Mouse (Mus musculus) forebrain, embryonic 12.5 days (tissue): ENCODE results near the gene Sox6. TPM values are rescaled to one million over a fixed set of nuclear protein-coding genes. Genes with fewer than 3 reads are reported as not detected.
A peak's percentile ranks its signal among the peaks of the same experiment; 100 is the strongest.

Experiments
- ATAC-seq: fragments of 200-750 bp; cut with Nextera tagmentation; 2 replicates; pipeline ENCODE4 v1.8.0; 2017; ENCODE audit warnings: moderate TSS enrichment; ENCODE audit not compliant: low FRiP score
- H3K27ac ChIP-seq: fragments of 300-500 bp; sonication (generic); 2 replicates; pipeline ENCODE4 v1.5.1; 2016; ENCODE audit warnings: mild to moderate bottlenecking
- H3K27me3 ChIP-seq: fragments of 300-500 bp; sonication (generic); 2 replicates; pipeline ENCODE4 v1.6.1; 2016; ENCODE audit warnings: mild to moderate bottlenecking
- H3K36me3 ChIP-seq: fragments of 300-500 bp; sonication (generic); replicated peaks from 2 replicates; pipeline ENCODE4 v1.6.1; 2016; ENCODE audit warnings: mild to moderate bottlenecking
- H3K4me1 ChIP-seq: fragments of 300-500 bp; sonication (generic); 2 replicates; pipeline ENCODE4 v1.6.1; 2016
- H3K4me2 ChIP-seq: fragments of 300-500 bp; sonication (generic); 2 replicates; pipeline ENCODE4 v1.6.1; 2016; ENCODE audit warnings: mild to moderate bottlenecking, moderate library complexity
- H3K4me3 ChIP-seq: fragments of 300-500 bp; sonication (generic); replicated peaks from 2 replicates; pipeline ENCODE4 v1.5.1; 2016; ENCODE audit warnings: mild to moderate bottlenecking
- H3K9ac ChIP-seq: fragments of 300-500 bp; sonication (generic); 2 replicates; pipeline ENCODE4 v1.6.1; 2016; ENCODE audit warnings: mild to moderate bottlenecking
- H3K9me3 ChIP-seq: fragments of 300-500 bp; sonication (generic); 2 replicates; pipeline ENCODE4 v1.6.1; 2016
- WGBS: fragments of 180-500 bp; shearing (Covaris S2); methylation state at CpG from one replicate; pipeline ENCODE4 v1.1.7; 2016; 5-methylcytosine and 5-hydroxymethylcytosine counted together
- polyA plus RNA-seq: library from polyadenylated mRNA; unstranded; fragments of >200 nt; fragmentation: Nextera tagmentation; extraction: Ambion mirVana; gene quantifications from 2 replicates; pipeline ENCODE4 v1.2.1, GENCODE M21; 2016

Sox6 gene
- polyA plus RNA-seq, 1 experiment from 2014 or later, result 138 TPM

DNA sequence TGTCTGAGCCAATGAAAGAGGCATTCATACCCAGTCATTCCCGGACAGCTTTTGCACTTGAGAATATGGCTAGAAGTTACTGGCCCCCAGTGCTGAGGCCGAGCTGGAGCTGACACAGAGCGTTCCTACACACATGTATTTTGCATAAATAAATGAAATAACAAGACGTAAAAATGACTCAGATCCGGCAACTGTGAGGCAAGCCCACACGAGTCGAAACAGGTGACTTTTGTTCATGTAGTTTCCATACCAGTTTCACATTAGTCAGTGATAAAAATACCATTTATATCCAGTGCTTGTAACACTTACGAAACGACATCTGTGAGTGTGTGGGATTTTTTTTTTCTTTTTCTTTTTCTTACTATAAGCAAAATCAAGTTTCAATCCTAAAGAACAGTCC, 564.5 kb downstream of the Sox6 start:
- H3K27ac ChIP-seq, result no peak overlapping the region
- no peaks in the 10 kb centered on the region for H3K27me3 ChIP-seq
- no peak overlapping the region for H3K4me3 ChIP-seq
- H3K4me2 ChIP-seq, result no peak overlapping the region
- 89% methylated on average over 9 of the region's 9 CpGs for WGBS
- H3K9me3 ChIP-seq, result no peaks in the 10 kb centered on the region
- H3K4me1 ChIP-seq, result peaks cover 7% of the 10 kb centered on the region; the same call in 1 of the 2 replicates
- no peak for ATAC-seq
- H3K36me3 ChIP-seq, result peaks cover 19% of the 10 kb centered on the region; the same call in 1 of the 2 replicates
- H3K9ac ChIP-seq, result no peak overlapping the region

DNA sequence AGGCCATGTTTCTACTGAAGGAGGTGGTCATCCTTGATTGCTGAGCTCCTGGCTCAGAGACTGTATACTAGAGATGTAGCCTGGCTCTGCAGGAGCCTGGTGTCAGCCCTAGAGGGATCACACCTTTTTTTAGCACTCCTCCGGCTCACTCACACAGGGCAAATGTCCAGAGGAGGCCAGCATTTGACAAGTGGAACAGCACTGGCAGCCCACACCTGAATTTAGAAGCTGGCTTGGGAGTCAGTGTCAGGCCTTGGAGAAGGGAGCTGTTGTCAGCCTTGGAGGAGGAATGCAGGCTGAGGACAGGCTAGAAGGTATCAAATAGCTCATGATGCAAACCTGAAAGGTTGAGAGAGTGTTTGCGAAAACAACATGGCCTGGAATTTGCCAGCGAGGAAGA, 565.7 kb downstream of the Sox6 start:
- Histone ChIP-seq H3K36me3 (peaks cover 19% of the 10 kb centered on the region; the same call in 1 of the 2 replicates), H3K4me1 (peaks cover 7% of the 10 kb centered on the region; the same call in 1 of the 2 replicates)

DNA sequence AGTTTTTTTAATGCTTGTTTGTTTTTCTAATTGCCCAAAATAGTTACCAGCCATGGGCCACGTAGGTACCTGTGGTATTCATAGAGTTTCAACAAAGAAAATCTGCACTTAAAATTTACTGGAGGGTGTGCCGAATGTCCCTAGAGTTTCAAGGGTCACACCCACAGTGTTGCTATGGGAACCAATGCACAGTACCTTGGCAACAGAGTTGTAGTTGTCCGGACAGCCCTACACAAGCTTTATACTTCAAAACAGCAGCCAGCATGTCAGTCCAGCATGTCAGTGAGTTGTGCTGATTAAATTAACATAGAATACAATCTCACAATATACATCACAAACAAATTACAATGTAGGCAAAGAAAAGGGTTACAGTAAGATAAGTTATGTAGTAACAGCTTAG, 567.1 kb downstream of the Sox6 start:
- no peak overlapping the region for H3K9ac ChIP-seq
- H3K27ac ChIP-seq, result no peak overlapping the region
- H3K36me3 ChIP-seq, result peaks cover 14% of the 10 kb centered on the region; the same call in 1 of the 2 replicates
- no peaks in the 10 kb centered on the region for H3K27me3 ChIP-seq
- 56% methylated on average over 3 of the region's 3 CpGs for WGBS
- H3K4me1 ChIP-seq, result peaks cover 4% of the 10 kb centered on the region; the same call in 1 of the 2 replicates
- H3K9me3 ChIP-seq, result no peaks in the 10 kb centered on the region
- ATAC-seq, result no peak
- H3K4me2 ChIP-seq, result no peak overlapping the region
- no peak overlapping the region for H3K4me3 ChIP-seq

More for the DNA sequence above, 565.7 kb downstream of the Sox6 start:
- no peak overlapping the region for H3K27ac ChIP-seq
- H3K4me2 ChIP-seq, result no peak overlapping the region
- H3K9ac ChIP-seq, result no peak overlapping the region
- WGBS, result 94% methylated on average over 3 of the region's 3 CpGs
- no peak for ATAC-seq
- no peaks in the 10 kb centered on the region for H3K27me3 ChIP-seq
- no peak overlapping the region for H3K4me3 ChIP-seq
- H3K9me3 ChIP-seq, result no peaks in the 10 kb centered on the region

DNA sequence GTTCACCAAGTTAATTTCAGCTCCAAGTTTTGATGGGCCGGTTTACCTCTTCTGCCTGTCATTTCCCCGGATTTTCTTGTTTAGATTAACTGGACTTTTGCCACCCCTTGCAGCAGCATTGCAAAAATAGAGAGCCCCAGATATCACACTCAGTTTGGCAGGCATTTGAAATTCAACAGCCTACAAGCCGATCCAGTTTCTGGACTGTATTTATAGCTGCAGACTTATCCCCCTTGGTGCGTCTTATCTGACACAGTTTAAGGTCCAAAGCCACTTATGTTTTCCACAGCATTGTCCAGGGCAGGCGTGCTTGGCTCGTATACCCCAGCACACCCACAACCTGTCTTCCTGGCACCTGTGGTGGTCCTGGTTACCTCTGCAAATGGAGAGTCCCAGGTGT, 571.8 kb downstream of the Sox6 start:
- ATAC-seq, result no peak
- H3K27me3 ChIP-seq, result no peaks in the 10 kb centered on the region
- H3K4me3 ChIP-seq, result no peak overlapping the region
- 0 out of 2 replicates have a peak, but pooled peaks cover 9% of the 10 kb centered on the region for H3K36me3 ChIP-seq
- no peak overlapping the region for H3K9ac ChIP-seq
- no peak overlapping the region for H3K4me2 ChIP-seq
- H3K27ac ChIP-seq, result no peak overlapping the region
- no peaks in the 10 kb centered on the region for H3K4me1 ChIP-seq
- H3K9me3 ChIP-seq, result peaks cover 6% of the 10 kb centered on the region
- WGBS, result 90% methylated on average over 6 of the region's 6 CpGs

DNA sequence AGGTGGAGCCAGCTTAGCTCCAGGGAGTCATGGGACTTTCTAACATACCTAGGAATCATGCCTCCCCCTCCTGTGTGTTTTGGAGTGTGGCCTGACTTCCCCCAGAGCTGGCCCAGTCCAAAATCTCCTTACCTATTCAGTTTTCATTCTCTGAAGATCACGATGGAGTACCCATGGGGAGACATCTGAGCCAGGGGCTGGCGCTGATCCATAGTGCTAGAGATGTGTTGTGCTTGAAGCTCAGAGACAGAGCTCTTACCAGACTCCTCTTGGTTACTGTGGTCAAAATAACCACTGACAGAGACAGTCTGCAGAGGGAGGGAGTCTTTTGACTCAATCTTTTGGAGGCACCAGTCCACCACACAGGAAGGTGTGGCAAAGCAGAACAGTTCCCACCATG, 575.2 kb downstream of the Sox6 start:
- H3K27ac ChIP-seq, result no peak overlapping the region
- no peak overlapping the region for H3K9ac ChIP-seq
- no peak overlapping the region for H3K4me3 ChIP-seq
- H3K36me3 ChIP-seq, result 0 out of 2 replicates have a peak, but pooled peaks cover 3% of the 10 kb centered on the region
- WGBS, result 85% methylated on average over 2 of the region's 2 CpGs
- no peaks in the 10 kb centered on the region for H3K4me1 ChIP-seq
- H3K27me3 ChIP-seq, result no peaks in the 10 kb centered on the region
- ATAC-seq, result no peak
- H3K4me2 ChIP-seq, result no peak overlapping the region
- peaks cover 6% of the 10 kb centered on the region for H3K9me3 ChIP-seq

DNA sequence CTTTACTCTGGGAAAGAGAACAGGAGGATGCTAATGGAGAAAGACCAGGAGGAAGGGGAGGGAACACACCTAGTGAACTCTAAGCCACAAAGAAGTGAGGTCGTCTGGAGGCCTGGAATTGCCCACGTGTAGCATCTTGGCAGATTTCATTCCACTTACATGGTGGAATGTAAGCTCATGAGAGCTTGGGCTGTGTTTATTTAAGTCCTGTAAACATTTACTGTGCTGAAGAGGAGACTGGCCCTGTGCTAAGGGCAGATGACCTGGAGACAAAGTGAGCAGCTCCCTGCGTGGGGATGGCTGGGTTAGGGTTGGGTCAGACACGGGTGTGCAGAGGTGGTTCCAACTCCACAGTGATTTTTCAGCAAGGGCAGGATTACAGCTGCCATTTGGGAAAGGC, 576.3 kb downstream of the Sox6 start:
- Histone ChIP-seq H3K36me3 (0 out of 2 replicates have a peak, but pooled peaks cover 3% of the 10 kb centered on the region), H3K9ac (no peak overlapping the region), H3K4me3 (no peak overlapping the region), H3K4me2 (no peak overlapping the region), H3K27me3 (no peaks in the 10 kb centered on the region), H3K4me1 (no peaks in the 10 kb centered on the region), H3K9me3 (peaks cover 6% of the 10 kb centered on the region), H3K27ac (no peak overlapping the region)
- no peak for ATAC-seq
- WGBS, result 78% methylated on average over 4 of the region's 4 CpGs

DNA sequence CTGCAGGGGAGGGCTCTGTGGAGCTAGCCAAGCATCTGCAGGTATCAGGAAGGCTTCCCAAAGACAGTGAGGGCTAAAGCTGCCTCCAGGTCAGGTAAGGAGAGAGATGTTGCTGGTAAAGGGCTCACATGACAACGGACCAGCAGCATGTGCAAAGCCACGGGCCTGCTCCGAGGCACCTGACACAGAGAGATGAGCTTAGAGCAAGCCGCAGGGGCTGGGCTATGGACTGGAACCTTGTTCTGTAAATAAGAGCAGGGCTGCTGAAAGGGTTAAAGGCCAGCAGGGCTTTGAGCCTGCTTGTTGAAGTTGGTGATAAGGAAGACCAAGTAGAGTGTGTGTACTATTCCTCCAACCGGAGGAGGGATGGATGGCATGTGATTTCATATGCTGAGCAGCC, 583.6 kb downstream of the Sox6 start:
- no peak for ATAC-seq
- no peaks in the 10 kb centered on the region for H3K9me3 ChIP-seq
- 92% methylated on average over 5 of the region's 5 CpGs for WGBS
- no peaks in the 10 kb centered on the region for H3K36me3 ChIP-seq
- peaks cover 13% of the 10 kb centered on the region; the same call in 1 of the 2 replicates for H3K27me3 ChIP-seq
- H3K4me1 ChIP-seq, result 0 out of 2 replicates have a peak, but pooled peaks cover 10% of the 10 kb centered on the region
- no peak overlapping the region for H3K4me3 ChIP-seq
- H3K4me2 ChIP-seq, result no peak overlapping the region
- H3K27ac ChIP-seq, result no peak overlapping the region
- no peak overlapping the region for H3K9ac ChIP-seq

DNA sequence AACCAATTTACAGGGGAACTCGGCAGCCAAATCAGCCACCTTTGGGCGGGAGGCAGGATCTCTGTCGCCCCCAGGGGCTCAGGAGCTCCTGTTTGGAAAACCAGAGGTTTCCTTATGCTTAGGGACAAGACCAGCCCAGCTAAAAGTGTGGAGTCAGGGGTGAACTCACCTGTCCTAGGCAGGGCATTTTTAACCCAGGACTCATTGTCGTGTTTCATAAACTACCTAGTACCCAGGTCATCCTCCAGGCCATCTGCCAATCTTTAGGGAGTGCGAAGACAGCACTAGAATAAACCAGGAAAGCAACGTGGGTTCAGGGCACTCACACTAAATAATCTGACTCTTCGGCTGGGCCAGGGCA, 584.9 kb downstream of the Sox6 start:
- Histone ChIP-seq H3K9ac (no peak overlapping the region), H3K27ac (no peak overlapping the region), H3K4me1 (0 out of 2 replicates have a peak, but pooled peaks cover 10% of the 10 kb centered on the region), H3K4me2 (peak overlapping the region; percentile 46), H3K4me3 (peak overlapping the region; percentile 15; the same call in 1 of the 2 replicates), H3K9me3 (no peaks in the 10 kb centered on the region), H3K27me3 (peaks cover 13% of the 10 kb centered on the region; the same call in 1 of the 2 replicates), H3K36me3 (no peaks in the 10 kb centered on the region)
- ATAC-seq, result peak; percentile 11; the same call in 1 of the 2 replicates
- WGBS, result 58% methylated on average over 7 of the region's 7 CpGs

DNA sequence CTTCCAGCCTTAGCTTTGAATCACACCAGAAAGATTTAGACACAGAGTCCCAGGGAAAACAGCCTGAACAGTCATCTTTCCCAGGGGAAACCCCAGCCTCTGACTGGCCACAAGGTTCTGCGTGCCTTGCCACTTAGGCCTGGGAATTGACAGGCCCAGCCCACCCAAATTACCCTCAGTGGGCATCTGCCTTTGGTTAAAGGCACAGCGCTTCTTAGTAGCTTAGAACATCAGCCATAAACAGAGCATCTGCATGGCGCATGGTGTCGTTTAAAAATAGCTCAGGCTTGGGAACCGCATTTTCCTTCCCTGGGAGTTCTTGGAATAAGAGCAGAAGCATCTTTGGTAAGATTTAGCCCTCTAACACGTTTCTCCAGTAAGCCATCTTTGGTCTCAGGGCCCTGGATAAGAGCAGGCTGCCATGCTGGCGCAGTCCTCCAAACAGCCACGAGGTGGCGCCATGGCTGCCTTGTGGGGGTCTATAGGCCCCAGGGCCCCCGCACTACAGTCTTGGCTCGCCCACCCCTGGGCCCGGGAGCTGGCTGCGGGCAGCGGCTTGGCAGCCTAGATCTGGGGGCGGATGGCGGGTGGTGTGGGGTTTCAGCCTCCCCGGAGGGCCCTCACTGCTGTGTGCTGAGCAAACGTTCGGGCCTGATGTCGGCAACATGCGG, 585.4 kb downstream of the Sox6 start:
- H3K9me3 ChIP-seq, result no peaks in the 10 kb centered on the region
- ATAC-seq, result peak; percentile 55
- H3K4me3 ChIP-seq, result peak overlapping the region; percentile 15; the same call in 1 of the 2 replicates
- H3K27me3 ChIP-seq, result peaks cover 13% of the 10 kb centered on the region; the same call in 1 of the 2 replicates
- H3K36me3 ChIP-seq, result no peaks in the 10 kb centered on the region
- H3K9ac ChIP-seq, result no peak overlapping the region
- H3K4me2 ChIP-seq, result peak overlapping the region; percentile 46
- 26% methylated on average over 21 of the region's 21 CpGs for WGBS
- no peak overlapping the region for H3K27ac ChIP-seq
- 0 out of 2 replicates have a peak, but pooled peaks cover 10% of the 10 kb centered on the region for H3K4me1 ChIP-seq

DNA sequence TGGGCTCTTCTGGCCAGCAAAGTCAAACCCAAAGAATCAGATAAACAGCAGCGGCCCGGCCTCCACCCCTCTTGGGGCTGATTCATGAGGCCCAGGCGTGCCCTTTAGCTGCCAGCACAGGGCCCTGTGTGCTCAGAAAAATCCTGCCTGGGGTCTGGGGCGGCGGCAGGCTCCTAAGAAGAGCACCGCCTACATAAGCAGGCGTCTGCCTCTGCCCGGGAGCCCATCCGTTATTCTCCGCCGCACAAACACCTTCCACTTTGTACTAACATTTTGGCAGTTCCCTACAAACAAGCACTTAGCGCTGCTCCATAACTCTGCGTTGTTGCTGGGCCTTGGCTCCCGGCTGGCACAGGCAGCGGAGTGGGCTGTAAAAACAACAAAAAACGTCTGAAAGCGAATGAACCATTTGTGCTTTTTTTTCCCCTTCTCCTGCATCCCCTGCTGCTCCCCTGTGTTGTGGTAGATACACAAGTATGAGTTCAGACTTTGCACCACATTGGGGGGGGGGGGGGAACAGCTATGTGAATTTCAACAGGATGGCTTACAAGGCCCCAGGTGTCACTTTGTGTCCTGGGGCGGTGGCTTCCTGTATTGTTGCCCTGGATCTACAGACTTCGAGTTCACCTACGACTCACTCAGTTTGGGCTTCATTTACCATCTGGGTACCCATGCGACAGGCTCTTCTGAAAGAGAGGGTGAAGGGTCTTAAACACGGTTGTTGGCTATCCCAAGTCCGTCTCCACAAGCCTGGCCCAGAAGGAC, 588.0 kb downstream of the Sox6 start:
- ATAC-seq, result no peak
- Histone ChIP-seq H3K36me3 (no peaks in the 10 kb centered on the region), H3K4me1 (peaks cover 16% of the 10 kb centered on the region; the same call in 1 of the 2 replicates), H3K27me3 (peaks cover 17% of the 10 kb centered on the region; the same call in 1 of the 2 replicates), H3K4me3 (no peak overlapping the region), H3K9me3 (no peaks in the 10 kb centered on the region), H3K4me2 (no peak overlapping the region), H3K9ac (no peak overlapping the region), H3K27ac (no peak overlapping the region)
- WGBS, result 45% methylated on average over 23 of the region's 23 CpGs

DNA sequence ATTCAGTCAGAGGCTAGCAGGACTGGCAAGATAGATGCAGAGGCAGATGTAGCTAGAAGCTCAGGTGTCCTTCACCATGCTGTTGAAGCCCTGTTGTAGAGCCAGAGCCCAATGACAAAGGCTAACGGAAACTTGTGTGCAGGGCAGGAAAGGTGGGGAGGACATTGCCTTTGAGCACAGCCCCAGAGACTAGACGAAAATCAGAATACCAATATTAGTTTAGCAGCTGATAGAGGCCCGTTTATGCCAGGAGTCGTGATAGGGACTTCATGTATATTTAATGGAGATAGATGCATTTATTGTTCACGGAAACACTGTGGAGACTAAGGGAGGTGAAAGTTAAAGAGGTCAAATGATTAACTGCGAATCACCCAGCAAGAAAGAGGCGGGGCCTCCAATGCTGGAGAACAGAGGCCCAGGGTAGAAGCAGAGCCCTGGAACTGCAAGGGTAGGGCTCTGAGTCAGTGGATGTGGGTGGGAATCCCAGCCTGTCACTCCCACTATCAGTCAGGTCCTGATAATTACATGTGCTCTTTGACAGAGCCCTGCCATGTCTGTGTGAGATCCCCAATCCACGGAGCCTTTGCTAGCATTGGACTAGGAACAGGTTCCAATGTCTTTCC, 590.1 kb downstream of the Sox6 start:
- 83% methylated on average over 8 of the region's 8 CpGs for WGBS
- Histone ChIP-seq H3K36me3 (no peaks in the 10 kb centered on the region), H3K4me3 (no peak overlapping the region), H3K27me3 (0 out of 2 replicates have a peak, but pooled peaks cover 9% of the 10 kb centered on the region), H3K4me1 (peaks cover 15% of the 10 kb centered on the region; the same call in 1 of the 2 replicates), H3K27ac (no peak overlapping the region), H3K9ac (no peak overlapping the region), H3K9me3 (no peaks in the 10 kb centered on the region), H3K4me2 (no peak overlapping the region)
- ATAC-seq, result no peak

DNA sequence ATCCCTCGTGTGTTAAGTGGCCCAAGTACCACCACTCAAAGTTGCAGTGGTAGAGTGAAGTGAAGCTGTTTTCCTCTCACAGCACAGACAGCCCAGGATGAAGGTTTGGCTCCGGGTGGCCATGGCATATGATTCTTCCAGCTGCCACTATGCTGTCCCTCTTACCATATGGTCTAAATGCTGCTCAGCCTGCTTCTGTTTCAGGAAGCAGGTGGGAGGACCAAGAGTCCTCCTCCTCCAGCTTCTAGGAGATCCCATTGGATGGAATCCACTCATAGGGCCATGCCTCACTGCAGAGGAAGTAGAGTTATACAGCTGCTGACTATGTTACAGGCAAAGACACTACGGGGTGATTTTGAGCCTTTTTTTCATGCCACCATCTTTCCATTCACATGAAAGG, 591.5 kb downstream of the Sox6 start:
- Histone ChIP-seq H3K9ac (no peak overlapping the region), H3K36me3 (no peaks in the 10 kb centered on the region), H3K4me2 (no peak overlapping the region), H3K27me3 (0 out of 2 replicates have a peak, but pooled peaks cover 9% of the 10 kb centered on the region), H3K4me1 (peaks cover 10% of the 10 kb centered on the region; the same call in 1 of the 2 replicates), H3K9me3 (no peaks in the 10 kb centered on the region), H3K27ac (no peak overlapping the region), H3K4me3 (no peak overlapping the region)
- WGBS, result 65% methylated on average over 3 of the region's 3 CpGs
- ATAC-seq, result no peak
